Mouse (Mus musculus): ENCODE data around the gene Traf2.

- peak; percentile 41; the same call in 1 of the 2 replicates for TF ChIP-seq CTCF (IDR thresholded peaks at IDR 0.05; ENCODE audit: low read depth, low read length)
- TF ChIP-seq POLR2A (IDR thresholded peaks at IDR 0.05; ENCODE audit: borderline replicate concordance, low read depth, low read length): no peak
These were observed 45.1 kb upstream of the Traf2 start for GRCm38 (mm10) chr2:25591863-25592262.
